Mouse (Mus musculus): ENCODE measurements around the gene Gm5108. TPM values are rescaled to one million over a fixed set of nuclear protein-coding genes. Genes with fewer than 3 reads are reported as not detected.

Gm5108 gene
- polyA plus RNA-seq (2015; fragmentation: Nextera tagmentation; extraction: Ambion mirVana): 0.31 and 0.51 TPM in 2 replicates

DNA sequence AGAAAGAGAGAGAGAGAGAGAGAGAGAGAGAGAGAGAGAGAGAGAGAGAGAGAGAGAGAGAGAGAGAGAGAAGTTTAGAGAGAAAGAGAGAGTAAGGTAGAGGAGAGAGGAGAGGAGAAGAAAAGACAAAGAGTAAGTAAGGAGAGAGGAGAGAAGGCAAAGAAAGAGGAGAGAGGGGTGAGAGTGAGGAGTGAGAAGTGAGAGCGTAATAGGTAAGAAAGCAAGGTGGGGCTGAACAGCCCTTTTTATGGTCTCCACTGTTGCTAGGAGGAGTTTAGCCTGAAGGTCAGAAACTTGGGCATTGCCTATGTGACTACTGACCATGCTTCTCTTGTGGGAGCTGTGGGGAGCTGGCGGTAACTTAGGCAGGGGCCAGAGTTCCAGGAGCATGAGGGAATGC, at the start of gene Gm5108:
Gene Gm5108, plus strand, starts transcription at position 301 of the 400 bp plus-strand sequence.
- H3K9ac ChIP-seq (ENCODE audit: low read depth, low read length): no peak within 1 kb of the TSS
- H3K4me2 ChIP-seq (replicated peaks; ENCODE audit: low read depth): no peak within 1 kb of the TSS
- TF ChIP-seq CTCF (IDR thresholded peaks at IDR 0.05; ENCODE audit: low read depth): no peak
- no peaks in the 10 kb centered on the region for H3K27me3 ChIP-seq (replicated peaks; ENCODE audit: control insufficient read depth, insufficient read depth, low read length)
- no peak for ATAC-seq
- 41% methylated on average over 2 of the region's 2 CpGs for WGBS
- H3K27ac ChIP-seq (ENCODE audit: low read depth, low read length): no peak within 1 kb of the TSS
- no peaks in the 10 kb centered on the region for H3K9me3 ChIP-seq (ENCODE audit: control insufficient read depth)
- H3K4me3 ChIP-seq (ENCODE audit: low read depth, low read length): no peak within 1 kb of the TSS
- H3K4me1 ChIP-seq (replicated peaks; ENCODE audit: control insufficient read depth, insufficient read depth, low read length): no peaks in the 10 kb centered on the region
- no peaks in the 10 kb centered on the region for H3K36me3 ChIP-seq (ENCODE audit: control insufficient read depth, insufficient read depth)

DNA sequence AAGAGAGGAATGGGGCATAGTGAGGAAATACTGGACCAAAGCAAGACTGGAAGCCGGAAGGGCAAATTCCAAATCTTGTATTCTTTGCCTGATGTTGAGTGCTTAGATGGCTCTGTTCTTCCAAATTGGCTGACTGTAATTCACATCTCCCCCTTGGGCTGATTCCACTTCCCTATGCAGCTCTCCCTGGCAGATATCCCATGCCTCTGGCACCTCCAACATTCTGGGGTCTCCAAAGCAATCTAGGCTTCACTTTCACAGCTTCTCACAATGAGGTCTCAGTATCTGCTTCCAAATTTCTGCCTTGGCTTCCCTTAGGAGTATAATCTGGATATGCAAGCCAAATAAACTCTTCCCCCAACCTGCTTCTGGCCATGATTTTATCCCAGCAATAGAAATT, 42.5 kb upstream of the Gm5108 start:
- H3K9ac ChIP-seq (ENCODE audit: low read depth, low read length): no peak overlapping the region
- no peaks in the 10 kb centered on the region for H3K27me3 ChIP-seq (replicated peaks; ENCODE audit: control insufficient read depth, insufficient read depth, low read length)
- TF ChIP-seq CTCF (IDR thresholded peaks at IDR 0.05; ENCODE audit: low read depth): no peak
- H3K27ac ChIP-seq (ENCODE audit: low read depth, low read length): no peak overlapping the region
- 93% methylated on average over 1 of the region's 1 CpGs for WGBS
- H3K4me2 ChIP-seq (replicated peaks; ENCODE audit: low read depth): no peak overlapping the region
- no peaks in the 10 kb centered on the region for H3K9me3 ChIP-seq (ENCODE audit: control insufficient read depth)
- H3K4me3 ChIP-seq (ENCODE audit: low read depth, low read length): no peak overlapping the region
- no peak for ATAC-seq
- no peaks in the 10 kb centered on the region for H3K36me3 ChIP-seq (ENCODE audit: control insufficient read depth, insufficient read depth)
- H3K4me1 ChIP-seq (replicated peaks; ENCODE audit: control insufficient read depth, insufficient read depth, low read length): no peaks in the 10 kb centered on the region

DNA sequence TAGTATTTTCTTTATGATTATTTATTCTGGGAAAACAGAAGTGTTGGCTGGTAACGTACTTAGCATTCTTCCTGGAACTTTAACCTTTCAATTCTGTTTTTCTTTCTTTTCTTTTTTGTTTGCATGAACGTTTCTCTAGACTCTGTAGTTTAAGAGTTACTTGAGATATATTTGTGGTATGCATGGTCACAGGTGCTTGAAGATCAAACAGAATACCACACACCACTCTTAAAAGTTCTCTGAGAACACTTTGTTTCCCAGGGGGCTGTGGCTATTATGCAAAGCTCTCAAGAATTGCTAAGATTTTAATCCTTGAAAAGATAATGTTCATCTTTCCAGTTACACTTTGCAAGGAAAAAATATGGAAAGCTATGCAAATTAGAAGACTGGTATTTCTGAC, 36.9 kb upstream of the Gm5108 start:
- no peak overlapping the region for H3K4me3 ChIP-seq (ENCODE audit: low read depth, low read length)
- H3K9me3 ChIP-seq (ENCODE audit: control insufficient read depth): no peaks in the 10 kb centered on the region
- no peak overlapping the region for H3K4me2 ChIP-seq (replicated peaks; ENCODE audit: low read depth)
- no peaks in the 10 kb centered on the region for H3K27me3 ChIP-seq (replicated peaks; ENCODE audit: control insufficient read depth, insufficient read depth, low read length)
- TF ChIP-seq CTCF (IDR thresholded peaks at IDR 0.05; ENCODE audit: low read depth): no peak
- no peak overlapping the region for H3K27ac ChIP-seq (ENCODE audit: low read depth, low read length)
- 59% methylated on average over 2 of the region's 2 CpGs for WGBS
- H3K4me1 ChIP-seq (replicated peaks; ENCODE audit: control insufficient read depth, insufficient read depth, low read length): no peaks in the 10 kb centered on the region
- ATAC-seq: no peak
- no peak overlapping the region for H3K9ac ChIP-seq (ENCODE audit: low read depth, low read length)
- no peaks in the 10 kb centered on the region for H3K36me3 ChIP-seq (ENCODE audit: control insufficient read depth, insufficient read depth)

DNA sequence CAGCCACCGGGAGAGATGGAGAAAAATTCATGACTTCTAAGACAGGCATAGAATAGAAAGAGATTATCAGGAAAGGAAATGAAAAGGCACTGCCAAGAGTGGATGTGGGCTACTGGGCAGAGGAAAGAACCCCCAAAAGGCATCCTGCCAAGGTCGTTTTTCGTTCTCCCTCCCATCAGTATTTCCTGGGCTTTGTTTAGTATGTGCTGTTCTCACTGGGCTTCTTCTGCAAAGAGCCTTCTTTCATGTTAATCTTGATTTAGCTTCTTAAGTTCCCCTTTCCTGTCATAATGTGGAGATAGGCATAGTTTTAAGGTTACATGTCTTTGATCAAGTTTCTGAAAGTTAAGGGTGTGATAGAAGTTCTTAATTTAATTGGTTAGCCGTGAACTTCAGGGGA, 10.9 kb upstream of the Gm5108 start:
- WGBS: 56% methylated on average over 4 of the region's 4 CpGs

DNA sequence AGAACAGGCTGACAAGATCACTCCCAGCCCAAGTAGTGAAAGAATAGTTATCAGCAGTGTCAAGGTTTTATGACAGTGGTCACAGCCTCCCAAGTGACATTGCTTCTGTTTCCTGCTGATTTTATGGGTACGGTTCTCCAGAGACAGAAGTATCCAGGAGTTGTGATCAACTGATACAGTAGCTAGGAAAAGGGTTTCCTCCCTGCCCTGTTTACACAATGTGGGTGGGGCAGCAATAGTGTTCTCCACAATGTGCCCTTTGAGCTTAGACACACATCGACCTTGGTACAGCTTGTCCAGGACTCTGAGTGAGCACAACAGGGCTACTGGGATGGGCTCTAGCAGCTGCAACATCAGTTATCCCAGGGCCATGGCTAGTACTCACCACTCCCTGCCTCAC, 9.8 kb upstream of the Gm5108 start:
- H3K27me3 ChIP-seq (replicated peaks; ENCODE audit: control insufficient read depth, insufficient read depth, low read length): no peaks in the 10 kb centered on the region
- no peak for TF ChIP-seq CTCF (IDR thresholded peaks at IDR 0.05; ENCODE audit: low read depth)
- peak; percentile 99 for ATAC-seq
- H3K36me3 ChIP-seq (ENCODE audit: control insufficient read depth, insufficient read depth): no peaks in the 10 kb centered on the region
- H3K9me3 ChIP-seq (ENCODE audit: control insufficient read depth): no peaks in the 10 kb centered on the region
- 20% methylated on average over 2 of the region's 2 CpGs for WGBS
- H3K9ac ChIP-seq (ENCODE audit: low read depth, low read length): no peak overlapping the region
- peak overlapping the region; percentile 38 for H3K4me2 ChIP-seq (replicated peaks; ENCODE audit: low read depth)
- peak overlapping the region; percentile 57 for H3K27ac ChIP-seq (ENCODE audit: low read depth, low read length)
- peaks cover 3% of the 10 kb centered on the region; the same call in 1 of the 2 replicates for H3K4me1 ChIP-seq (replicated peaks; ENCODE audit: control insufficient read depth, insufficient read depth, low read length)
- H3K4me3 ChIP-seq (ENCODE audit: low read depth, low read length): no peak overlapping the region

More for the DNA sequence above, 10.9 kb upstream of the Gm5108 start:
- Histone ChIP-seq H3K4me2 (replicated peaks; ENCODE audit: low read depth) (no peak overlapping the region), H3K9me3 (ENCODE audit: control insufficient read depth) (no peaks in the 10 kb centered on the region), H3K36me3 (ENCODE audit: control insufficient read depth, insufficient read depth) (no peaks in the 10 kb centered on the region), H3K27ac (ENCODE audit: low read depth, low read length) (no peak overlapping the region), H3K4me3 (ENCODE audit: low read depth, low read length) (no peak overlapping the region), H3K9ac (ENCODE audit: low read depth, low read length) (no peak overlapping the region), H3K4me1 (replicated peaks; ENCODE audit: control insufficient read depth, insufficient read depth, low read length) (peaks cover 3% of the 10 kb centered on the region; the same call in 1 of the 2 replicates), H3K27me3 (replicated peaks; ENCODE audit: control insufficient read depth, insufficient read depth, low read length) (no peaks in the 10 kb centered on the region)
- no peak for TF ChIP-seq CTCF (IDR thresholded peaks at IDR 0.05; ENCODE audit: low read depth)
- no peak for ATAC-seq

DNA sequence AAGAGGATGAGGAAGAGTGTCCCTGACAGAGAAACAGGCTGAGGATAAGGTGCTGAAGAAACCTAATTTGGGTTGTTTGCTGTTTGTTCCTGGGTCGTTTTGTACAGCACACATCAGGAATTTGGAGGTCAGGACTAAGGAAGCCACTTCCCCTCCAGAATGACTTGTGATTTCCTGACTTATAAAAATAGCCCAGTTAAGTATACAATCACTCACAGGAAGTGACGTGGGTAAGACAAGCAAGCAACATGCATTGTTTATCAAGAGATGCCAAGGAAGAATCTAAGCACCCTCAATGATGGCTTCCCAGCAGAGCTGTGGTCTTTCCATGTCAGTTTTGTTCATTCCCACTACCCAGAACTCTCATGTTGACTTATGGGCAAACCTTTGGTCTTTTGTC, 1.7 kb downstream of the Gm5108 start:
- Histone ChIP-seq H3K36me3 (ENCODE audit: control insufficient read depth, insufficient read depth) (no peaks in the 10 kb centered on the region), H3K27me3 (replicated peaks; ENCODE audit: control insufficient read depth, insufficient read depth, low read length) (no peaks in the 10 kb centered on the region), H3K27ac (ENCODE audit: low read depth, low read length) (no peak overlapping the region), H3K4me2 (replicated peaks; ENCODE audit: low read depth) (no peak overlapping the region), H3K4me3 (ENCODE audit: low read depth, low read length) (no peak overlapping the region), H3K9me3 (ENCODE audit: control insufficient read depth) (no peaks in the 10 kb centered on the region), H3K9ac (ENCODE audit: low read depth, low read length) (no peak overlapping the region), H3K4me1 (replicated peaks; ENCODE audit: control insufficient read depth, insufficient read depth, low read length) (no peaks in the 10 kb centered on the region)
- ATAC-seq: no peak
- no peak for TF ChIP-seq CTCF (IDR thresholded peaks at IDR 0.05; ENCODE audit: low read depth)
- 46% methylated on average over 2 of the region's 2 CpGs for WGBS
